Mouse (Mus musculus) lung, embryonic 15.5 days (tissue): Measurements from ENCODE around the gene Gm49450. TPM values are rescaled to one million over a fixed set of nuclear protein-coding genes. Genes with fewer than 3 reads are reported as not detected.

Experiments
- ATAC-seq: fragments of 200-750 bp; cut with Nextera tagmentation; 2 replicates; pipeline ENCODE4 v1.8.0; 2017; ENCODE audit warnings: moderate number of reproducible peaks, borderline replicate concordance; ENCODE audit not compliant: low FRiP score, low TSS enrichment; ENCODE audit errors: extremely low read depth
- H3K27ac ChIP-seq: fragments of 300-500 bp; sonication (generic); 2 replicates; pipeline ENCODE4 v1.5.1; 2015; ENCODE audit warnings: moderate library complexity, mild to moderate bottlenecking, inconsistent platforms
- H3K27me3 ChIP-seq: fragments of 300-500 bp; sonication (generic); 2 replicates; pipeline ENCODE4 v1.6.1; 2015; ENCODE audit warnings: inconsistent platforms
- H3K36me3 ChIP-seq: fragments of 300-500 bp; sonication (generic); 2 replicates; pipeline ENCODE4 v1.6.1; 2015; ENCODE audit warnings: inconsistent platforms
- H3K4me1 ChIP-seq: fragments of 300-500 bp; sonication (generic); 2 replicates; pipeline ENCODE4 v1.6.1; 2015; ENCODE audit warnings: inconsistent platforms
- H3K4me2 ChIP-seq: fragments of 300-500 bp; sonication (generic); 2 replicates; pipeline ENCODE4 v1.6.1; 2015; ENCODE audit warnings: inconsistent platforms, mild to moderate bottlenecking, moderate library complexity
- H3K4me3 ChIP-seq: fragments of 300-500 bp; sonication (generic); 2 replicates; pipeline ENCODE4 v1.5.1; 2015; ENCODE audit warnings: mild to moderate bottlenecking, inconsistent platforms
- H3K9ac ChIP-seq: fragments of 300-500 bp; sonication (generic); 2 replicates; pipeline ENCODE4 v1.6.1; 2015; ENCODE audit warnings: inconsistent platforms
- H3K9me3 ChIP-seq: fragments of 300-500 bp; sonication (generic); 2 replicates; pipeline ENCODE4 v1.6.1; 2016; ENCODE audit warnings: inconsistent platforms
- WGBS: fragments of 180-500 bp; shearing (Covaris S2); methylation state at CpG from one replicate; pipeline ENCODE4 v1.1.7; 2015; 5-methylcytosine and 5-hydroxymethylcytosine counted together
- polyA plus RNA-seq: library from polyadenylated mRNA; unstranded; fragments of >200 nt; fragmentation: Nextera tagmentation; extraction: Ambion mirVana; gene quantifications from 2 replicates; pipeline ENCODE4 v1.2.1, GENCODE M21; 2015

The Gm49450 gene
- polyA plus RNA-seq, 1 experiment from 2014 or later, result not detected

DNA sequence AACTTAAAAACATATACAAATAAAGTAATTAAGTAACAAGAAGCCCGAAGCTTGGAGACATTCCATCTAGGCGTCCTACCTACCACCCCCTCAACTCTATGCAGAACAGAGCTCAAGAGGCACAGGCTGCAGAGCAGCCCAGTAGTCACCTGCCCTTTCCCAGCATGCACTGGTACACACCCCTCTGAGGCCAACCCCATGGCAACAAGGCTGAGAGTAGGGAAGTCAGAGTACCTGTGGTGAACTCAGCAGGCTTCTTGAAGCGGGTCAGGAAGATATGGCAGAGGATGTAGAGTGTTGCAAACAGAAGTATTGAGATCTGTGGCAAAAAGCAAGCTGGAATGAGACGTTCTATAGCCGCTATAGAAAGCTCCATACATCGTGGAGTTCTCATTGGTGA is 38.4 kb downstream of the Gm49450 start:
- H3K36me3 ChIP-seq, result peaks cover 22% of the 10 kb centered on the region
- no peak overlapping the region for H3K4me3 ChIP-seq
- no peak overlapping the region for H3K27ac ChIP-seq
- peaks cover 17% of the 10 kb centered on the region for H3K4me1 ChIP-seq
- H3K9ac ChIP-seq, result no peak overlapping the region
- no peak overlapping the region for H3K4me2 ChIP-seq
- no peaks in the 10 kb centered on the region for H3K27me3 ChIP-seq
- no peaks in the 10 kb centered on the region for H3K9me3 ChIP-seq
- ATAC-seq, result no peak
- WGBS, result 87% methylated on average over 6 of the region's 6 CpGs

DNA sequence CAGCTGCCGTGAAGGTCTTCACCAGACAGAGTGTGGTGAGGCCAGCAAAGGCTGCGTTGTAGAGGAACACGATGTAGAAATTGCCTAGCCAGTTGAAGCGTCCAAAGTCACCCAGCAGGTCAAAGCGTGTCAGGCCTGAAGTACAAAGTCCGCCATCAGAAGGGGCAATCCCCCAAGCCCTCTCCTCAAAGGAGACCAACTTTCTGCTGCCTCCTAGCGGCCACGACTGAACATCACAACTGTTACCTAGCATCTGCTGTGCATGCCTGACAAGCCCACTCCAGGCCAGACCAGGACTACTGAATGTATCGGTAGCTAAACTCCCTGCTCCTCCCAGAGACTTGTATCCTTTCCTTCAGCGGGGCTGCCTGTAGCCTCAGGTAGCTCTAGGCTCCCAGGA is 48.7 kb downstream of the Gm49450 start:
- Histone ChIP-seq H3K9me3 (no peaks in the 10 kb centered on the region), H3K4me3 (no peak overlapping the region), H3K36me3 (peaks cover 44% of the 10 kb centered on the region), H3K4me2 (no peak overlapping the region), H3K27ac (no peak overlapping the region), H3K4me1 (no peaks in the 10 kb centered on the region), H3K9ac (no peak overlapping the region), H3K27me3 (peaks cover 5% of the 10 kb centered on the region; the same call in 1 of the 2 replicates)
- no peak for ATAC-seq
- 27% methylated on average over 10 of the region's 10 CpGs for WGBS

DNA sequence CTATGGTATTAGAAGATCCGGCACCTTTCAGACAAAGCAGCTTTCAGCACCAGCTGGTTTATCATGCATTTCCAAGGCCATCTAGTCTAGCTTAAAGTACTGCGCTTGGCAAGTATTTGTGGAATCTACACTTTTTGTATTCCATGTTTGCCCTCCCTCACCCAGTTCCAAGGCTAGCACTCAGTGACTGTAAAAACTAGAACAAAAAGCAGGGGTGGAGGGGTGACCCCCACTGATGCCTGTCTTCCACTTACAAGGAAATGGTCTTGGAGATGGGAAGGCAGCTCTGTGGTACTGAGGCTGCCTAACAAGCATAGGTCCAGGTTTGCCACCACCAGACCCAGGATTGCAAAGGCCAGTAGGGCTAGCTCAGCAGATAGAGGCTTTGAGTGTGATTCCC is 50.8 kb downstream of the Gm49450 start:
- H3K4me1 ChIP-seq, result peaks cover 11% of the 10 kb centered on the region
- no peaks in the 10 kb centered on the region for H3K9me3 ChIP-seq
- H3K9ac ChIP-seq, result no peak overlapping the region
- H3K27ac ChIP-seq, result no peak overlapping the region
- ATAC-seq, result no peak
- 87% methylated on average over 2 of the region's 2 CpGs for WGBS
- no peak overlapping the region for H3K4me3 ChIP-seq
- H3K36me3 ChIP-seq, result peaks cover 26% of the 10 kb centered on the region
- peaks cover 25% of the 10 kb centered on the region for H3K27me3 ChIP-seq
- H3K4me2 ChIP-seq, result no peak overlapping the region

DNA sequence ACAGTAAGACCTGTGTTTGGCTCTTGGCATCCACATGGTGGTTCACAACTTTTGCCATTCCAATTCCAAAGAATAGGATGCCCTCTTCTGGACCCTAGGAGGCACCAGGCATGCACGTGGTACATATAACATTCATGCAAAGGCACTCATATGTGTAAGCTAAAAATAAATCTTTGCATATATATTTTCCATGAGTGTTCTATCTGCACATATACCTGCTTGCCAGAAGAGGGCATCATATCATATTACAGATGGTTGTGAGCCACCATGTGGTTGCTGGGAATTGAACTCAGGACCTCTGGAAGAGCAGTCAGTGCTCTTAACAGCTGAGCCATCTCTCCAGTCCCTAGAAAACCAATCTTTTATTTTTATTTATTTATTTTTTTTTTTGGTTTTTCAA is 51.8 kb downstream of the Gm49450 start:
- Histone ChIP-seq H3K9me3 (no peaks in the 10 kb centered on the region), H3K4me3 (no peak overlapping the region), H3K4me1 (peaks cover 16% of the 10 kb centered on the region), H3K36me3 (peaks cover 18% of the 10 kb centered on the region), H3K9ac (no peak overlapping the region), H3K27me3 (peaks cover 36% of the 10 kb centered on the region), H3K27ac (no peak overlapping the region), H3K4me2 (no peak overlapping the region)
- ATAC-seq, result no peak
- 43% methylated on average over 1 of the region's 1 CpGs for WGBS

DNA sequence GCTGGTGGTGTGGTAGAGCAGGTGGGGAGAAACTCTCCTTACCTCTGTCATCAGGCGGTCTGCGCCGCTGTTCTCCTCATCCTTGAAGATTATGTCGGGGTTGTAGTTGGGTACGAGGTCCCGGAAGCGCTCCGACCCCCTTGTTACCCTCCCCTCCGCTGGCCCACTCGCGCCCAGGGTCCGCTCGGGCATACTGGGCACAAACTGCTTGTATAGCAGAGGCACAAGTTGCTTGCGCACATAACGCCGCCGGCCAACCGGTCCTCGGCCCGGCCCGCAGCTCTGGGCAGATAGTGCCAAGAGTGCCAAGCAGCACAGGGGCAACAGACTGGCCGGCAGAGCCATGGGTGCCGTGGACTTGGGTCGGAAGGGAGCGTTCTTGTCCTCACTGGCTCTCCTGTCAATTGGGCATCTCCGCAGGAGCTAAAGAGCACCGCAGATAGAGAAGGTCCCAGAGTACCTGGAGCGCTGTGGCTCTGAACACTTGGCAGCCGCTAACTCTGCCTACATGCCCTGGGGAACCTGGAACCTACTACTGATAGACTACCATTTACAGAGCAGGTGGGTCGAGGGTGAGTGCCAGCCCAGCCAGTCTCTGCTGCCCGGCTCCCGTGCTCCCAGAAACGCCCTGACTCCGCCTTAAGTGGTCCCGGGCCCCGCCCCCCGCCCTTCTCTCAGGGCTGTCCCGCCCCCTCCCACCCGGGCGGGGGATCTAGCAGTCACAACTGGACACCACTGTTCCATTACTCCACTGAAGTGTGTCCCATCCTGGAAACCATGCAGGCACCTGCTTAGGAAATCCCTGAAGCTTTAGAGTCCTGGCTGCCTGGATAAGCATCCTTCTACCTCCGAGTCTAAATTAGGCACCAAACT is 55.2 kb downstream of the Gm49450 start, which contains the start of gene Dhh:
Gene Dhh, minus strand, starts transcription at position 613 of the 873 bp plus-strand sequence.
- H3K27ac ChIP-seq, result no peak within 1 kb of the TSS
- H3K9ac ChIP-seq, result peak within 1 kb of the TSS; percentile 14; the same call in 1 of the 2 replicates
- 2% methylated on average over 40 of the region's 41 CpGs for WGBS
- peak within 1 kb of the TSS; percentile 24 for H3K4me3 ChIP-seq
- H3K4me1 ChIP-seq, result peaks cover 48% of the 10 kb centered on the region
- H3K27me3 ChIP-seq, result peaks cover 69% of the 10 kb centered on the region
- no peak for ATAC-seq
- H3K36me3 ChIP-seq, result no peaks in the 10 kb centered on the region
- H3K4me2 ChIP-seq, result peak within 1 kb of the TSS; percentile 56
- H3K9me3 ChIP-seq, result no peaks in the 10 kb centered on the region

DNA sequence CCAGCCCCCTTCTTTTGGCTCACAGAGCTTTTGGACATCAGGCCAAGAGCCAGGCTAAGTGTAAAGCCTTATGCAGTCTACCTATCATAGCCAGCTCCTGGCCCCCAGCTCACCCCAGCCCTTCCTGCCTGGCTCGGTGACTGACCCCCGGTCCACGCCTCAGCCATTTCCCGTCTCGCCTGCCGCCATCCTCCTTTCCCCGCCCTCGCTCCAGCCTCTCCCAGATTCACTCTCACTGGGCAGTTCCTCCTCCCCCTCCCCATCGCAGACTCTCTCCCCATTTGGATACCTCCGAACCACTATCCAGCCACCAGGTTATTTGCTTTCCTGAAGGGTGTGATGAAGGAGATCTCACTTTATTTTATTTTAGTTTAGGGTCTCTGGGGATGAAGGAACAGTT is 55.9 kb downstream of the Gm49450 start:
- Histone ChIP-seq H3K4me3 (peak overlapping the region; percentile 24), H3K4me2 (peak overlapping the region; percentile 56), H3K9me3 (no peaks in the 10 kb centered on the region), H3K4me1 (peaks cover 48% of the 10 kb centered on the region), H3K27ac (no peak overlapping the region), H3K36me3 (no peaks in the 10 kb centered on the region), H3K9ac (no peak overlapping the region), H3K27me3 (peaks cover 76% of the 10 kb centered on the region)
- 1% methylated on average over 10 of the region's 10 CpGs for WGBS
- no peak for ATAC-seq

DNA sequence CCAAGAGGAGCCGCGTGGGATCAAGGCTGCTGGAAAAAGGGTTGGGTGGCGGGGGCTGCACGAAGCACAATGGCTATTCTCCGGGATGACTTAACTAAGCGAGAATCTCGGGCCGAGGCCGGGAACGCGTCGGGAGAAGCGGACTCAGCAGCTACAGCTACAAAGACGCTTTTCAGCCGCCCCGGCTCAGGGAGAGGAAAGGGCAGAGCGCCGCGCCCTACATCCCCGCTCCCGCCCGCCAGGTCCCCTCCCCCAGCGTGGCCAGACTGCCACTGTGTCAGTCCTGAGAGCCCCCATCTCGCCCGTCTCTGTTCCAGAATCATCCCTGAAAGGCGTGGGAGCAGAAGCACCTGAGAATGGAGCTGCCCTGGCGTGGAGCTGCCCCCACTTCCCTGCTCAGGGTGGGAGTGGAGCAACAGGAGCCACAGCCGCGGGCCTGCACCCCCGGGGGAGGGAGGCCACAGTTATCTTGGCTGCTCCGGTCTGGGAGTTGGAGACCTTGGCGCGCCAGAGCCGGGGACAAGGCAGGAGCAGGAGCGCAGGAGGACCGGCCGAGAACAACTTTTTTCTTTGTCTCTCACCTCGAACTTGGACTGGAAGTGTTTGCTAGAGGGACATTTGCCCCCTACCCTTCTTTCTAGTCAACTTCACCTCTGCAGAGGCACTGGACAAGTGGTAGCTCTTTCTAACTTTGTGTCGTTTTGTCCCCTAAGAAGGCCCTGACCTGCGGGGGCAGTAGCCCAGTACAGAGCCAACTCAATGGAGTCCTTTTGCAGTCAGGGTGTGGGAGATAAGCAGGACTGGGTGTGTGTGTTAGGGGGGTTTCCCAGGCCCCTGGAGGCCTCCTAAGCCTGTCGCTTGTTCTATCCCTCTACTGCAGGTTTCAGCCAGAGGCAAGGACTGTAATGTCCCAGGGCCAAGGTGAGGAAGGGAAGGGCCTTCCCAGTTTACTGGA is 57.4 kb downstream of the Gm49450 start:
- Histone ChIP-seq H3K4me1 (peaks cover 51% of the 10 kb centered on the region), H3K4me2 (peak overlapping the region; percentile 100), H3K9me3 (no peaks in the 10 kb centered on the region), H3K27ac (peak overlapping the region; percentile 47; the same call in 1 of the 2 replicates), H3K36me3 (no peaks in the 10 kb centered on the region), H3K27me3 (peaks cover 87% of the 10 kb centered on the region), H3K9ac (peak overlapping the region; percentile 17; the same call in 1 of the 2 replicates), H3K4me3 (peak overlapping the region; percentile 30)
- no peak for ATAC-seq
- WGBS, result 4% methylated on average over 41 of the region's 41 CpGs

DNA sequence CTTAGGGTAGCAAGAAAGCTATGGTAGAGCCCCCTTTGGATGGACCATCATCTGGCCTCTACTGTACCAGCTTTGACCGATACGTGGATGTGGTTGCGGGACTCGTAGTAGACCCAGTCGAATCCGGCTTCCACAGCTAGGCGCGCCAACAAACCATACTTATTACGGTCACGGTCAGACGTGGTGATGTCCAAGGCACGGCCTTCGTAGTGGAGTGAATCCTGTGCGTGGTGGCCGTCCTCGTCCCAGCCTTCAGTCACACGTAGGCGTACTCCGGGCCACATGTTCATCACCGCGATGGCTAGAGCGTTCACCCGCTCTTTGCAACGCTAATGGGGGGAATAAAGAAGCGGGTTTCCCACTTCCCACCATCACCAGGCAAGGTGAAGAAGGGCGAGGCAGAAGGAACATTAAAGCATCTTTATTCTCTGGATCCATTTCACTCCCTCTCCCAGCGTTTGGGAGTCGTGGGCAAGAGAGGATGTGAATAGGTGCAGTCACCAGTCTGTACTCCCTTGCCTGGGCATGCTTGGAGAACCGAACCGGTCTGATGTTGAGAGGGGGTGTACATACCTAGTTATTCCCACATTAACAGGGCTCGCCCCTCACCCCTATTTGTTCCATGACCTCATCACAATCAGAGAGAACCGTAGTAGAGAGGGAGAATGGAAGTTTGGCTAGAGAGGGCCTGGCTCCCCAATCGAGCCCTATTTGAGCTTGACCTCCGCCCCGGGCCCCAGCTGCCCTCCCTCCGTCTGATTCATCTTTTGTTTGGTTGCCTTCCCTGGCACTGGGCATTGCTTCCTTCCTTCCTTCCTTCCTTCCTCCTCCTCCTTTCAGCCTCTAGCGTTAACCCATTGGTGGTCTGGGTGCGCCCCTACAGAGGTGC is 58.4 kb downstream of the Gm49450 start:
- WGBS, result 5% methylated on average over 38 of the region's 38 CpGs
- H3K9ac ChIP-seq, result peak overlapping the region; percentile 46; the same call in 1 of the 2 replicates
- H3K36me3 ChIP-seq, result no peaks in the 10 kb centered on the region
- H3K9me3 ChIP-seq, result no peaks in the 10 kb centered on the region
- H3K4me1 ChIP-seq, result peaks cover 51% of the 10 kb centered on the region
- H3K4me3 ChIP-seq, result peak overlapping the region; percentile 54
- no peak for ATAC-seq
- H3K27ac ChIP-seq, result no peak overlapping the region
- H3K4me2 ChIP-seq, result peak overlapping the region; percentile 100
- H3K27me3 ChIP-seq, result peaks cover 84% of the 10 kb centered on the region

DNA sequence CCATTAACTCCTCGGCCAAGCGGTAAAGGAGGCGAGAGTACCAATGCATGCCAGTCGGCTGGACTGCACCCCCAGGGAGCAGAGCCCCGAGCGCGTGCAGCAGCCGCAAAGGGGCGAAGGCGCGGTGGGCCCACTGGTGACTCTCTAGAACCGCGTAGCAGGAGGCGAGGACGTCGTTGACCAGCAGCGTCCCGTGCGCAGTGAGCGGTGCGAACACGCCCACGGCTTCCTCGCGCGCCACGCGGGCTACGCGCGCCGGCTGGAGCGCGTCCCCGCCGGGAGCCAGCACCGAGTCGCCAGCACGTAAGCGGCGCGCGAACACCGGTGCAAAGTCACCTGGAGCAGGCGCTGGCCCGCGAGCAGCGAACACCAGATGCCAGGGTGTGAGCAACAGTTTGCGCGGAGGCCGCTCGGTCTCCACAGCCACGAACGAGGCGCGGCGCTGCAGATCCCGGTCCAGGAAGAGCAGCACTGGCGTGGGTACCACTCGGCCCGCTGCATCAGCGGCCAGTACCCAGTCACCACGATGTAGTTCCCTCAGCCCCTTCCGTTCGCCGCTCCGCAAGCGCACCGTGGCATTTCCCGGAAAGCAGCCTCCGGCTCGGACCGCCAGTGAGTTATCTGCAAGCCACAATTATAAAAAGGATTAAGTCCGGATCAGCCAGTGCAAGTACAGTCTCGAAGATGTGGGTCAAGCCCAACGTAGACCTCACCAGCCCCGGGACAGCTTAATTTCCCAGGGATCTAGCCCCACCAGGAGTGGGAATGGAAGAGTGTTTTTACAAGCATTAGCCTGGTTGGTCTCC is 59.2 kb downstream of the Gm49450 start, which contains the start of gene Rhebl1:
Gene Rhebl1, minus strand, starts transcription at position 601 of the 806 bp plus-strand sequence.
- no peaks in the 10 kb centered on the region for H3K36me3 ChIP-seq
- H3K4me1 ChIP-seq, result peaks cover 51% of the 10 kb centered on the region
- H3K9ac ChIP-seq, result peak within 1 kb of the TSS; percentile 46
- 1% methylated on average over 77 of the region's 77 CpGs for WGBS
- no peaks in the 10 kb centered on the region for H3K9me3 ChIP-seq
- H3K4me2 ChIP-seq, result peak within 1 kb of the TSS; percentile 100
- H3K4me3 ChIP-seq, result peak within 1 kb of the TSS; percentile 54
- ATAC-seq, result no peak
- peaks cover 78% of the 10 kb centered on the region for H3K27me3 ChIP-seq
- H3K27ac ChIP-seq, result no peak within 1 kb of the TSS

DNA sequence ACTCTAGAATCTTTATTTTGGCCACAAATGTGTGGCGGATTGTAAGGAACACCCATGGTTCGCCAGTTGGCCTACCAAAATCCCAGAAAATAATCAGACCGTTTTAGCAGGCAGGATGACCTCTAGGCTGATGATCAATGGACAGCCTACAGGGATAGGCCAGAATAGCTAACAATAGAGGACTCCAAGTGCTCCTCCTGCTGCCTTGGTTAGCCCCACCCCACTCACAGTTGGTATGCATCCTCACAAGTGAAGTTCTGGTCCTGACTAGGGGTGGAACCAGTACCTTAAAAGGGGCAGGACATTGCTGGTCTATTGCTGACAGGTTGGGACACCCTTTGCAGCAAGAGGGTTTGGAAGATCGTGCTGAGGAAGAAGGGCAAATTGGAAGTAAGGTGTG is 60.3 kb downstream of the Gm49450 start:
- Histone ChIP-seq H3K9ac (no peak overlapping the region), H3K9me3 (no peaks in the 10 kb centered on the region), H3K4me1 (peaks cover 44% of the 10 kb centered on the region), H3K27ac (no peak overlapping the region), H3K4me2 (peak overlapping the region; percentile 100; the same call in 1 of the 2 replicates), H3K4me3 (peak overlapping the region; percentile 54; the same call in 1 of the 2 replicates), H3K36me3 (no peaks in the 10 kb centered on the region), H3K27me3 (peaks cover 67% of the 10 kb centered on the region)
- WGBS, result 71% methylated on average over 4 of the region's 4 CpGs
- ATAC-seq, result no peak
